Mouse (Mus musculus): ENCODE data around the gene Rab3gap2. TPM values are rescaled to one million over a fixed set of nuclear protein-coding genes. Genes with fewer than 3 reads are reported as not detected.

The Rab3gap2 gene
- polyA plus RNA-seq, 1 experiment from 2014 or later = 26.4 TPM

- no peak overlapping the region for H3K4me3 ChIP-seq (ENCODE audit: low read depth, low read length)
- 95% methylated on average over 15 of the region's 15 CpGs for WGBS
- ATAC-seq (replicated peaks; ENCODE audit: low FRiP score) (no peak), DNase-seq (ENCODE audit: low spot score) (no peak)
- no peaks in the 10 kb centered on the region for H3K9me3 ChIP-seq (ENCODE audit: control insufficient read depth, low read length)
- no peak overlapping the region for H3K9ac ChIP-seq (ENCODE audit: low read depth, low read length)
- H3K4me2 ChIP-seq = no peak overlapping the region
- H3K27me3 ChIP-seq (replicated peaks; ENCODE audit: control insufficient read depth, insufficient read depth, low read length) = no peaks in the 10 kb centered on the region
- no peaks in the 10 kb centered on the region for H3K4me1 ChIP-seq (replicated peaks; ENCODE audit: control insufficient read depth, insufficient read depth, low read length)
- no peak overlapping the region for H3K27ac ChIP-seq (ENCODE audit: low read depth, low read length)
- H3K36me3 ChIP-seq (ENCODE audit: control insufficient read depth, insufficient read depth, low read length) = peaks cover 38% of the 10 kb centered on the region
Observed at GRCm38 (mm10) chr1:185283247-185283646, 79.3 kb downstream of the Rab3gap2 start.

DNA sequence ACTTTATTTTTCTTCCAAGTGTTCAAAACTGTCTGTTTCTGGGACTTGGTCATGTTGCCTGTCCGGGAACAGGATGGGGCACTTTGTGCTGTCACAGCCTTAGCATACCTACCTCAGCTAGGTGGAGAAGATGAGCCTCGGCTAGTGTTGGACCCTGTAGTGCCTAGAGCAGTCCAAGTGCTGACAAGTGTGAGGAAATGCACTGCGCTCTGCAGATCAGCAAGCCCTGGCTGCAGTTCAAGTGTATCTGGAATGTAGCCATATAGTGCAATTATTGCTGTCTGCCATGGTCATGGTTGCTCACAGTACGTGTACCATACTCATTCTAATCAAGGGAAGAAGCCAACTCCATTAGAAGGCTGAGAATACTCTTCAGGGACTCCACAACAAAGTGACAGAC is 80.8 kb downstream of the Rab3gap2 start:
- H3K36me3 ChIP-seq (ENCODE audit: control insufficient read depth, insufficient read depth, low read length) = peaks cover 31% of the 10 kb centered on the region
- no peaks in the 10 kb centered on the region for H3K9me3 ChIP-seq (ENCODE audit: control insufficient read depth, low read length)
- H3K4me2 ChIP-seq = no peak overlapping the region
- no peak overlapping the region for H3K9ac ChIP-seq (ENCODE audit: low read depth, low read length)
- H3K27ac ChIP-seq (ENCODE audit: low read depth, low read length) = no peak overlapping the region
- H3K27me3 ChIP-seq (replicated peaks; ENCODE audit: control insufficient read depth, insufficient read depth, low read length) = no peaks in the 10 kb centered on the region
- H3K4me3 ChIP-seq (ENCODE audit: low read depth, low read length) = no peak overlapping the region
- DNase-seq (ENCODE audit: low spot score) = no peak
- H3K4me1 ChIP-seq (replicated peaks; ENCODE audit: control insufficient read depth, insufficient read depth, low read length) = no peaks in the 10 kb centered on the region
- ATAC-seq (replicated peaks; ENCODE audit: low FRiP score) = no peak
- 79% methylated on average over 4 of the region's 4 CpGs for WGBS

DNA sequence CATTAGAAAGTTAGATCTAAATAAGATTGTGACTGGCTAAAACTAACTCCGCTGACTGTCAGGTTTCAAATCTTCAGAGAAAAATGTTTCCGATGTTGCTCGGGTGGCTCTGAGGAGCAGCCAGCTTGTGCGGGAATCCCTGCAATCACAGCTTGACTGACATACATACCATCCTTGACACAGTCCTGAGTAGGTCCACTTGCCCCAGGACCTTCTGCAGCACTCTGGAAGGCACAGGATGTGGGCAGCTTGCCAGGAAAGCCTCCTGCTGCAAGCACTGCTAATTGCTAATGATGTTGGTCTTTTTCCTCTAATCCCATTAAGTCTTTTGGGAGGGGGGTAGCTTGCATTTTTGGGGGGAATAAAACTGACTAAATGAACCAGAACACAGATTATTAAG is 81.3 kb downstream of the Rab3gap2 start:
- DNase-seq (ENCODE audit: low spot score) = no peak
- Histone ChIP-seq H3K4me3 (ENCODE audit: low read depth, low read length) (no peak overlapping the region), H3K9me3 (ENCODE audit: control insufficient read depth, low read length) (no peaks in the 10 kb centered on the region), H3K9ac (ENCODE audit: low read depth, low read length) (no peak overlapping the region), H3K36me3 (ENCODE audit: control insufficient read depth, insufficient read depth, low read length) (peaks cover 34% of the 10 kb centered on the region), H3K4me2 (no peak overlapping the region), H3K4me1 (replicated peaks; ENCODE audit: control insufficient read depth, insufficient read depth, low read length) (no peaks in the 10 kb centered on the region), H3K27me3 (replicated peaks; ENCODE audit: control insufficient read depth, insufficient read depth, low read length) (no peaks in the 10 kb centered on the region), H3K27ac (ENCODE audit: low read depth, low read length) (no peak overlapping the region)
- no peak for ATAC-seq (replicated peaks; ENCODE audit: low FRiP score)
- 93% methylated on average over 4 of the region's 4 CpGs for WGBS

DNA sequence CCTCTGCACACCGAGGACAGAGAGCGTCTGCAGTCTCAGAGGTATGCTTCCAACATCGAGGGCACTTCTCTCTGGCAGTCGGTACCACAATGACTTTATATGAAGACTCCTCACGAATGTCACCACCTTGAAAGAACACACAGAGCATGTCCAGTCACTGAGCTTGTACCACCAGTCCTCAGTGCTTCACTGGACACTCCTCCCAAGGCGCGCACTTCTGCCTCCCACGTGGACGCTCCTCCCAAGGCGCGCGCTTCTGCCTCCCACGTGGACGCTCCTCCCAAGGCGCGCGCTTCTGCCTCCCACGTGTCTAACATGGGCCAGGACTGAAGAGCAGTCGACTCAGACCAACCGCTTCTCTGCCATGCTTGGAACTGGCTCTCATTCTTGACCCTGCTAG is 83.1 kb downstream of the Rab3gap2 start:
- Histone ChIP-seq H3K9ac (ENCODE audit: low read depth, low read length) (no peak overlapping the region), H3K9me3 (ENCODE audit: control insufficient read depth, low read length) (no peaks in the 10 kb centered on the region), H3K4me2 (no peak overlapping the region), H3K4me1 (replicated peaks; ENCODE audit: control insufficient read depth, insufficient read depth, low read length) (no peaks in the 10 kb centered on the region), H3K36me3 (ENCODE audit: control insufficient read depth, insufficient read depth, low read length) (peaks cover 35% of the 10 kb centered on the region), H3K27me3 (replicated peaks; ENCODE audit: control insufficient read depth, insufficient read depth, low read length) (no peaks in the 10 kb centered on the region), H3K4me3 (ENCODE audit: low read depth, low read length) (no peak overlapping the region), H3K27ac (ENCODE audit: low read depth, low read length) (no peak overlapping the region)
- ATAC-seq (replicated peaks; ENCODE audit: low FRiP score) (no peak), DNase-seq (ENCODE audit: low spot score) (no peak)
- WGBS = 95% methylated on average over 20 of the region's 20 CpGs

GRCm38 (mm10) chr1:185289231-185289630 is 85.3 kb downstream of the Rab3gap2 start:
- DNase-seq (ENCODE audit: low spot score) = no peak
- 89% methylated on average over 5 of the region's 5 CpGs for WGBS
- Histone ChIP-seq H3K4me3 (ENCODE audit: low read depth, low read length) (no peak overlapping the region), H3K4me2 (no peak overlapping the region), H3K27me3 (replicated peaks; ENCODE audit: control insufficient read depth, insufficient read depth, low read length) (no peaks in the 10 kb centered on the region), H3K36me3 (ENCODE audit: control insufficient read depth, insufficient read depth, low read length) (peaks cover 31% of the 10 kb centered on the region), H3K4me1 (replicated peaks; ENCODE audit: control insufficient read depth, insufficient read depth, low read length) (no peaks in the 10 kb centered on the region), H3K9ac (ENCODE audit: low read depth, low read length) (no peak overlapping the region), H3K9me3 (ENCODE audit: control insufficient read depth, low read length) (no peaks in the 10 kb centered on the region), H3K27ac (ENCODE audit: low read depth, low read length) (no peak overlapping the region)
- ATAC-seq (replicated peaks; ENCODE audit: low FRiP score) = no peak

- DNase-seq (ENCODE audit: low spot score) (no peak), ATAC-seq (replicated peaks; ENCODE audit: low FRiP score) (no peak)
- H3K4me1 ChIP-seq (replicated peaks; ENCODE audit: control insufficient read depth, insufficient read depth, low read length) = no peaks in the 10 kb centered on the region
- H3K27ac ChIP-seq (ENCODE audit: low read depth, low read length) = no peak overlapping the region
- no peaks in the 10 kb centered on the region for H3K9me3 ChIP-seq (ENCODE audit: control insufficient read depth, low read length)
- H3K27me3 ChIP-seq (replicated peaks; ENCODE audit: control insufficient read depth, insufficient read depth, low read length) = no peaks in the 10 kb centered on the region
- H3K4me3 ChIP-seq (ENCODE audit: low read depth, low read length) = no peak overlapping the region
- no peak overlapping the region for H3K9ac ChIP-seq (ENCODE audit: low read depth, low read length)
- WGBS = 79% methylated on average over 4 of the region's 4 CpGs
- H3K36me3 ChIP-seq (ENCODE audit: control insufficient read depth, insufficient read depth, low read length) = peaks cover 30% of the 10 kb centered on the region
- no peak overlapping the region for H3K4me2 ChIP-seq
Observed at GRCm38 (mm10) chr1:185291336-185291735, 87.4 kb downstream of the Rab3gap2 start.

- H3K36me3 ChIP-seq (ENCODE audit: control insufficient read depth, insufficient read depth, low read length) = peaks cover 35% of the 10 kb centered on the region
- H3K9me3 ChIP-seq (ENCODE audit: control insufficient read depth, low read length) = no peaks in the 10 kb centered on the region
- 92% methylated on average over 10 of the region's 10 CpGs for WGBS
- H3K4me3 ChIP-seq (ENCODE audit: low read depth, low read length) = no peak overlapping the region
- H3K27ac ChIP-seq (ENCODE audit: low read depth, low read length) = no peak overlapping the region
- H3K4me2 ChIP-seq = no peak overlapping the region
- no peaks in the 10 kb centered on the region for H3K4me1 ChIP-seq (replicated peaks; ENCODE audit: control insufficient read depth, insufficient read depth, low read length)
- DNase-seq (ENCODE audit: low spot score) = no peak
- H3K9ac ChIP-seq (ENCODE audit: low read depth, low read length) = no peak overlapping the region
- H3K27me3 ChIP-seq (replicated peaks; ENCODE audit: control insufficient read depth, insufficient read depth, low read length) = no peaks in the 10 kb centered on the region
- no peak for ATAC-seq (replicated peaks; ENCODE audit: low FRiP score)
Observed at GRCm38 (mm10) chr1:185292646-185293360, 88.9 kb downstream of the Rab3gap2 start.

- H3K9ac ChIP-seq (ENCODE audit: low read depth, low read length) = no peak overlapping the region
- no peaks in the 10 kb centered on the region for H3K9me3 ChIP-seq (ENCODE audit: control insufficient read depth, low read length)
- H3K4me3 ChIP-seq (ENCODE audit: low read depth, low read length) = no peak overlapping the region
- DNase-seq (ENCODE audit: low spot score) (no peak), ATAC-seq (replicated peaks; ENCODE audit: low FRiP score) (no peak)
- H3K36me3 ChIP-seq (ENCODE audit: control insufficient read depth, insufficient read depth, low read length) = peaks cover 26% of the 10 kb centered on the region
- 86% methylated on average over 7 of the region's 7 CpGs for WGBS
- no peaks in the 10 kb centered on the region for H3K27me3 ChIP-seq (replicated peaks; ENCODE audit: control insufficient read depth, insufficient read depth, low read length)
- no peak overlapping the region for H3K4me2 ChIP-seq
- H3K27ac ChIP-seq (ENCODE audit: low read depth, low read length) = no peak overlapping the region
- no peaks in the 10 kb centered on the region for H3K4me1 ChIP-seq (replicated peaks; ENCODE audit: control insufficient read depth, insufficient read depth, low read length)
Observed at GRCm38 (mm10) chr1:185296850-185297249, 92.9 kb downstream of the Rab3gap2 start.

- no peak overlapping the region for H3K27ac ChIP-seq (ENCODE audit: low read depth, low read length)
- H3K4me3 ChIP-seq (ENCODE audit: low read depth, low read length) = no peak overlapping the region
- H3K4me1 ChIP-seq (replicated peaks; ENCODE audit: control insufficient read depth, insufficient read depth, low read length) = no peaks in the 10 kb centered on the region
- no peak overlapping the region for H3K9ac ChIP-seq (ENCODE audit: low read depth, low read length)
- peaks cover 24% of the 10 kb centered on the region for H3K36me3 ChIP-seq (ENCODE audit: control insufficient read depth, insufficient read depth, low read length)
- WGBS = 90% methylated on average over 8 of the region's 8 CpGs
- no peaks in the 10 kb centered on the region for H3K9me3 ChIP-seq (ENCODE audit: control insufficient read depth, low read length)
- no peak for DNase-seq (ENCODE audit: low spot score)
- ATAC-seq (replicated peaks; ENCODE audit: low FRiP score) = no peak
- H3K27me3 ChIP-seq (replicated peaks; ENCODE audit: control insufficient read depth, insufficient read depth, low read length) = no peaks in the 10 kb centered on the region
- H3K4me2 ChIP-seq = no peak overlapping the region
Observed at GRCm38 (mm10) chr1:185298496-185298895, 94.6 kb downstream of the Rab3gap2 start.

All from liver, embryonic 11.5 days (tissue).